Mouse (Mus musculus): ENCODE measurements around the gene Wdr18. TPM values are rescaled to one million over a fixed set of nuclear protein-coding genes. Genes with fewer than 3 reads are reported as not detected.

The Wdr18 gene
- total and polyA plus RNA-seq, 3 experiments: 29.4 to 66.1 (median 31.5) TPM

DNA sequence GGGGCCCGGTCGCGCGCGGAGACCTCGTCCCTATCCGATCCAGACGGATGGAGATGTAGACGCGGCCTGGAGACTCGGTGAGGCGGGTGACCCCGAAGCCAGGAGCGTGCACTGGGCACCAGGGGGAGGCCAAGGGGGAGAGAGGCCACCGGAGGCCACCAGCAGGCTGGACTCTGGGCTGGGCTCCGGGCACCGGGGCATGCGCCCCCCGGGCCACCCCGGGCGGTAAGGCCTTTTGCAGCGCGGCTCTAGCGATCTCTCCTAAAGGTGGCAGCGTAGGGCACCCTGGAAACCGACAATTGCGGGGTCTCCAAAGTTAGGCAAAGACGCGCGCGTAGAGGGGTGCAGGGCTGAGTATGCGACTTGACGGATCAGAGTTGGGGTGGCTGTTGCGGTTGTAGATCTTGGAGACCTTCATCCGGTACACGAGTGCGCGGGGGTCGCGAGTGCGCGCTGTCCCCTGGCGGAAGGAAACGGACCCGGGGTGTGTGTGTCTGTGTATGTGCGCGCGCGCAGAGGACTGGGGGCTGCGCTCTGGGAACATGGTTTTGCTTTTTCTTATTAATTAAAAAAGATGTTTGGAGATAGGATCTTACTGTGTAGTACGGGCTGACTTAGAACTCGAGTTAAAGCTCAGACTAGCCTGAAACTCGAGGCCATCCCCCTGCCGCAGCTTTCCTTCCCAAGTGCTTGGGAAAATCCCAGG, 32.5 kb upstream of the Wdr18 start:
- DNase-seq: no peak

DNA sequence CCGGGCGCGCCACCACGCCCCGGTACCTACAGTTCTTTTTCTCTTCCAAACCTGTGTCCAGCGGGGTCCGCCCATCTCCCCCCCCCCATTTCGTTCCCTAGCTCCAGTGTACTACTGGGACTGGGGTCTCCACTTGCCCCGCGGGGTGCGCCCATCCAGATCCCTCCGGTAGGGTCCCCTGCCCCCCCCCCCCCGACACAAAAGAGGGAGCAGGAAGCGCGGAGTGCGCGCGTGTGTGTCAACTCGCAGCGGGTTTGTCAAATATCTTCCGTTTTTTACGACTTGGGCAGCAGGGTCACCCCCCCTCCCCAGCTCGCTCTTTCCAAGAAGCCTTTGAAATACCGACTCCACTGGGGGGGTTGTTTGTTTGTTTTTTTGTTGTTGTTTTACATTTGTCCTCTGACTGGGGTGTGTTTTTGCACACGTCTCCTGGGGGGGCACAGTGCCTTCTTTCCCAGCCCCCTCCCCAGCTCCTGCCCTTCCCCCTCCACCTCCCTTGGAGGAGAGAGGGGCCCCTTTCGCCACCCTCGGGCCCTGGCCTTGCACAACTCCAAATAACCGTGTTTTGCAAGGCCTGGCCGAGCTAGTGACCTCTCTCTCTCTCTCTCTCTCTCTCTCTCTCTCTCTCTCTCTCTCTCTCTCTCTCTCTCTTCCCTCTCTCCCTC, 31.8 kb upstream of the Wdr18 start:
- peak; percentile 78 for DNase-seq

DNA sequence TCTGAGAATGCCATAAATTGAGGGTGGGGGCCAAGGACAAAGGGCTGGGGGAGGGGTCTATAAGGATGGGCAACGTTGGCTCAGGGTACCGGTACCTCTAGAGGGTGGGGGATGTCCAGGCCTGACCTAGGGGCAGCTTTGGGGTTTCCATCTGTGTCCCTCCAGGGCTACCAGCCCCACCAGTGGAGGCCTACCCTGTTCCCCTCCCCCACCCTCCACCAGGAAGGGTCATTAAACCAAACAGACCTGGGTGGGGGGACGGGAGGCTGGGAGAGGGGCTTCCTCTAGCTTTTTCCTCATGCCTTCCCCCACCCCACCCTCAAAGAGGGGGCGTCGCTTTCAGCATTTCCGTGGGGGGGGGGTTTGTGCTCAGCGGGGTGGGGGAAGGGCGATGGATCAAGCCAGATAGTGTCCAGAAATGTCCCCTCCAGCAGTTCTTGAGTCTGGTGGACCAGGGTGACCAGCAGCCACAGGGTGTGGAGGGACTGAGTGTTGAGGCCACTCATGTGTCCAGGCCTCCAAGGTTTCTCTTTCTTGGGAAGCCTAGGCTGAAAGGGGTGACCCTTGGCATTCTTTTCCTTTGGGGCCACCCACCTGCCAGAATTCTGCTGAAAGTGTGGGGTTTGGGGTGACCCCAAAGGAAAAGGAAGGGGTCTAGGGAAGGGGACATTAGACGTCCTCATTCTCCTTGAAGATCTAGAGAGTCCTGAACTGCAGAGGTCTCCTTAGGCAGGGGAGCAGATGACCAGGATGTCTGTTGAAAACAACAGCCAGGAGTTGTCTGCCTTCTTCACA, 30.8 kb upstream of the Wdr18 start:
- no peak for DNase-seq

DNA sequence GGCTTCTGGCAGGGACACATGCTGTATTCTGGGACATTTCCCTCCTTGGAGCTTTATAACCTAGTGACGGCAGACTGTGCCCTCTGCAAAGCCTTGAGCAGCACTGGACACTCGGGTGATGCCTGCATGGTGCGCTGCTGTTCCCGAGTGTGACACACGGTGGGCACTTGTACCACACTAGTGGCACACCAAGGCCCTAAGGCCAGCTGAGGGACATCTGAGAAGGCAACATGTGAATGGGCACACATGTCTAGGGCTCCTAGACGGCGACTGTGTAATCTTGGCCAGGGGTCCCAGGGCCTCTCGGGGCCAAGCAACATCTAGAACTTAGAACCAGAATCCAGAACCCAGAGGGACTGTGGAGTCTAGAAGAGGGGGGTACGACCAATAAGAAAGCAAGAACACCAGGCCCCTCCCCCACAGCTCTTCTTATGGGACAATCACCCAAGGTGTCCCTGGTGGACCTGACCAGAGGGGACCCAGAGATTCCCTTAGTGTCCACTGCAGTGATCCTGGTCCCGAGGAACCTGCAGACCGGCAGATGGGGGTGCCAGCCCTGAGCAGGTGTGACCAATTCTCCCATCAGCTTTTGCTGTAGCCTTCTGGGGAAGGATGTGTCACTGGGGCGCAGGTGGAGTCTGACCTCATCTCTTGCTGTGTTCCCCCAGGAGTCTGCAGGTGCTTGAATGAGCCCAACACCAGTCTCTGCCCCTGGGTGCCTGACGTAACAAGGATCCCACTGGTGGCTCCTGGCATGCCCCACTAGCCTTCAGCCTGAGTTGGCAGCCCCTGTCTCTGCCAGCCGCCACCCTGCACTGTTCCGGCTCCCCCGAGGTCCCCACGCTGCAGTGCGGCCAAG, 29.8 kb upstream of the Wdr18 start:
- DNase-seq: no peak

DNA sequence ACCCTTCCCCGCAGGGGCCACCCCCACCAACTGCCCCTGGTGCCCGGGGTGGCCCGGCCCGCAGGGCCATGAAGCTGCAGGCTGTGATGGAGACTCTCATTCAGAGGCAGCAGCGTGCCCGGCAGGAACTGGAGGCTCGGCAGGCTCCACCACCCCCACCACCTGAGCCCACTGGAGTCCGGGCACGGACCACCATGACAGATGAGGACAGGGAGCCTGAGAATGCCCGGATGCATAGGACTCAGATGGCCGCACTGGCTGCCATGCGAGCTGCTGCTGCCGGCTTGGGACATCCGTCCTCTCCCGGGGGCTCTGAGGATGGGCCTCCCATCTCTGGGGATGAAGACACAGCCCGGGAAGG, 29.1 kb upstream of the Wdr18 start:
- DNase-seq: no peak

DNA sequence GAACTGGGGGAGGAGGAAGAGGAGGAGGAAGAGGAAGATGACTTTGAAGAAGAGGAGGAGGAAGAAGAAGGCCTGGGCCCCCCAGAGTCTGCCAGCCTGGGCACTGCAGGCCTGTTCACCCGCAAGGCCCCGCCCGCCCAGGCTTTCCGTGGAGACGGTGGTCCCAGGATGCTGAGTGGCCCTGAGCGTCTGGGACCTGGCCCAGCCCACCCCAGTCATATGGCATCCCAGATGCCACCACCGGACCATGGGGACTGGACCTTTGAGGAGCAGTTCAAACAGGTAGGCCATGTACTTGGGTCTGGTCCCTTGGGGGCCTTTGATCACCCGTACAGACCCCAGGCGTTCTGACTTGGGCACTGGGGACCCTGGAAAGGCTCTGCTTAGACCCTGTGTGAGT, 28.2 kb upstream of the Wdr18 start:
- no peak for DNase-seq

DNA sequence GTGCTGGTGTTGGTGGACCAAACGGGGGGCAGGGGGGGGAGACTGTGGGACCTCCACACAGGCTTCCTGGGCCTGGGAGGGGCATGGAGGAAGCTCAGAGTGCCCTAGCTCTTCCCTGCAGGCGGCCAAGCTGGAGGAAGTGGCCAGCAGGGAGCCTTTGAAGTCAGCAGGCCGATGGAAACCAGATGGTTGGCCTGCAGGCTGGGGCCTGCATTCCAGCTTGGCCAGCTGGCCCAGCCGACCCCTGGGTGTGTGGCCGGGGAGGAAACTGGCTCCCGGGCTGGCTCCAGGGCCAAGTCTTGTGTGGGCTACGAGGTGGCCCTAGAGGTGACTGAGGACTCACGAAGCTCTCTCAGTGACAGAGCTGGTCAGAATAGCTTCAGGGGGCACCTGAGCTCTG, 27.2 kb upstream of the Wdr18 start:
- DNase-seq: peak; percentile 54

DNA sequence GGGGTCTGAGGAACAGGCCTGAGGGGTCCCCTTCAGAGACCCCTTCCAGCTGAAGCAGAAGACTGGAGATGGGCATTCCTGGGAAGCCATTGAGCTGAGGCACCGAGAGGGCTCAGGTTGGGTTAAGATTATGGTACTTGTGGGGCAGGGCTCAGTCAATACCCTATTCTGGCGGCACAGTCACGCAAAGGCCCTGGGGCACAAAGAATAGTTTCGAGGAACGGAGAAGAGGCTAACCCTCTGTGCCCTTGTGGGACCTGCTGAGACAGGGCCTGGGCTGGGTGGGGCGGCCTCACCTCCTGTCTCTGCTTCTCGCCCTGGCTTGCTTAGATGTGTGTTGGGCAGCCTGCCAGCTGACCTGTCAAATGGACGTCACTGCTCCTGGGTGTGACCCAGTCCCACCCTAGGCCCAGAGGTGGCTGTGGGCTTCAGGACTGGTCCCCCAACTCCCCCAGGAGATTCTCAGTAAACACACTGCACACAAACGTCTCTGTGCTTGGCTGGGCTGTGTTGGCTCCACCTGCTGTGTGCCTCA, 26.7 kb upstream of the Wdr18 start:
- DNase-seq: no peak

DNA sequence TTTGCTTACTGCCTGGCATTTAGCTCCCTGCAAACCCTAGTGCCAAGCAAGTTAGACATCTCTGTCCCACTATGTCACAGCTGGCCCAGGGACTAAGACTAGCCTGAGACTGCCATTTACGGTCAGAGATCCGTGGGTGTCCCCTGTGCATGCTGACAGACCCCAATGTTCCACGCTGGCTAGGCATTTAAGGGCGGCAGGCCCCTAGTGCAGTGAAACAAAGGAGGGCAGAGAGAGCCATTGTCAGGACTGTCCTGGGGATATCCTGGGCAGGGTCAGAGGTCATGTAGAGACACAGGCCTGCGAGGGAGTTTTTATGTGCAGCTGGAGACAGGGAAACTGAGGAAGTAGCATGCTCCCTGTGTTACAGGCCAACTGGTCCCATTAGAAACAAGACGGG, 26.1 kb upstream of the Wdr18 start:
- DNase-seq: no peak

DNA sequence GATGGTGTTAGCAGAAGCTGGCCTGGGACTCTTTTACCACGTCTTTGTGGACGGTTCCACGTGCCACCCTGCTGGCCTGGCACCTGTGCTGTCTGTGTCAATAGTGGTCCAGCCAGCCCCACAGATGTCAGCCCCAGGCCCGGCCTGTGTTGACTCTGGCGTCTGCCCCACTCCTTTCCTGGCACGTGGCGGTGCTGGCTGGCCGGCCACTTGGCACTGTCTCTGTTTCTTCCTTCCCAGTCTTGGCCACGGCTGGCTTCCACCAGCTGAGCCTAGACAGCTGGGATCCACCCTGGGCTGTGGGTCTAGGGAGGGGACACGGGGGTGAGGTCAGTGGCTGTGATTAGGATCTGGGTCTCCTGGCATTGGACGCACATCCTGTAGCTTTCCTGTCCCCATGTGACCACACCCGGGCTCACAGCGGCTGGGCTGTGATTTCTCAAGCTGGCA, 25.7 kb upstream of the Wdr18 start:
- DNase-seq: peak; percentile 89

DNA sequence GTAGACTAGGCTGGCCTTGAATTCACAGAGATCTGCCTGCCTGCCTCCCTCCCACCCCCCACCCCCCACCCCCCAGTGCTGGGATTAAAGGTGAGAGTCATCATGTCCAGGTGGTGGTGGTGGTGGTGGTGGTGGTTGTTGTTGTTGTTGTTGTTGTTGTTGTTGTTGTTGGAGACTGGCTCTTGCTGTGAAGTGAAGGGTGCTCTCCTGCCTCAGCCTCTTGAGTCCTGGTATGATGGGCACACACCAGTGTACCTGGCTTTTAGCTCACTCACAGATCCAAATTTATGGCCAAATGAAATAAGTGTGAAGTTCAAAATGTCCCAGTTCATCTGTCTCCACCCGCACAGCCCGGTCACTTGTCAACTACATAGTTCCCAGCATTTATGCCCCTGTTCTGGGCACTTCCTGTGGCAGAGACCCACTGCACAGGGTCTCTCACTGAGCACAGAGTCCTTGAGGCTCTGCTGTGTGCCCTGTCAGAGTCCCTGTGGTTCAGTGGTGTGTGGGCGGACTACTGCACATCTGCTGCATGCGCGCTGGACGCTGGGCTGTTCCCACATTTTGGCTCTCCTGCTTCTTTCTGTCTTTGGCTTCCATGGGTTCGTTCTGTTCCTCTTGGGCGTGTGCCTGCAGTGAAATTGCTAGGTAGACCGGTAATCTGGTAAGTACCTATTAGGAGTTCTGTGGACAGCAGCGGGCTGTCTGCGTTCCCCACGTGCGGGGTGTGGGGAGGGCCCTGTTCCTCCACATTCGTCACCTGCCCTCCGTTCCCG, 25.0 kb upstream of the Wdr18 start:
- DNase-seq: no peak

DNA sequence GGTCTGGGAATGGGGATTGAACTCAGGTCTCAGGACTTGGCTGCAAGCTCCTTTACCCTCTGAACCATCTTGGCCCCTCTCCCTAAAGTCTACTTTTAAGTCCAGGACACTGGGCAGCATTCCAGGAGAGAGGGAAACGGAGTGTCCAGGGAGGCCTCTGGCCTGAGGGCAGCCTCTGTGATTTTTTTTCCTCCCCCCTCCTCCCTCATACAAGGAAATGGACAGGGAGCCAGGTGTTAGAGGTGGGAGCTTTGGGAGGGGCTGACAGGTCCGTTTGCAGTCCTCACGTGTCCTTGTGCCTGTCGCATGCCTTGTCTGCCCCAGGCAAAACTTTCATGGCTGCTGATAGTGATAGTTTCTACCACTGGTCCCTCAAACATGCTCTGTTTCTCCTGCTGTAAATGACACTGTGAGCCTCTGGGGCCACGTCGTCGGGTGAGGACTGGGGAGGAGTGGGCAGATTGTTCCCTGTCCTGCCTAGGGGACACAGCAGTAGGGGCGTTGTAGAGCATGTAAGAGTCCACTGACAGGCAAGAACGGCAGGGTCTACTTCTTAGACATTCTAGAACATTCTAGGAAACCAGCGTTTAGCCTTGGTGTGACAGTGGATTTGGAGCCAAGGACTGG, 23.6 kb upstream of the Wdr18 start:
- peak; percentile 49 for DNase-seq

DNA sequence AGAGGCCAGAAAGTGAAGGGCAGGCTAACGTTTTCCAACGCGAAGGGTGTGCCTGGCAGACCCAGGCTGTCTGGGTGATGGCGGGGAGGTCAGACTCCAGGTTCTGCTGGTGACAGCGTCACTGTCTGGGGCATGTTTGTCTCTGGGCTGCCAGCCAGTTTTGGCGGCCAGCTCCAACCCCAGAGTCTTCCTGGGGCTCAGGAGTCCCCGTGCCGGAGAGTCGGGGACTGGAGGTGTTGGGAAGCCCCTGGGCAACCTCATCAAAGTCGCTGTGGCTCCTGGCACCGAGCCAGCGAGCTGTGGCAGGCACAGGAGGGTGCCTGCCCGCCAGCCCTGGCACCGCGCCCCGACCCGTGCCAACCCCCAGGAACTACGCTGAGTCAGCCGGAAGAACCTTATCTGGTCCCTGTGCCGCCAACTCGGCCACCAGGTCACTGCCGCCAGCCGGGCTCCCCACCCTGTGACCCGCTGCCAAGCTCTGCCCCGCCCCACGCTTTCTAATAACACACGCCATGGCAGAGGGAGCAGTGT, 23.0 kb upstream of the Wdr18 start:
- DNase-seq: peak; percentile 95

DNA sequence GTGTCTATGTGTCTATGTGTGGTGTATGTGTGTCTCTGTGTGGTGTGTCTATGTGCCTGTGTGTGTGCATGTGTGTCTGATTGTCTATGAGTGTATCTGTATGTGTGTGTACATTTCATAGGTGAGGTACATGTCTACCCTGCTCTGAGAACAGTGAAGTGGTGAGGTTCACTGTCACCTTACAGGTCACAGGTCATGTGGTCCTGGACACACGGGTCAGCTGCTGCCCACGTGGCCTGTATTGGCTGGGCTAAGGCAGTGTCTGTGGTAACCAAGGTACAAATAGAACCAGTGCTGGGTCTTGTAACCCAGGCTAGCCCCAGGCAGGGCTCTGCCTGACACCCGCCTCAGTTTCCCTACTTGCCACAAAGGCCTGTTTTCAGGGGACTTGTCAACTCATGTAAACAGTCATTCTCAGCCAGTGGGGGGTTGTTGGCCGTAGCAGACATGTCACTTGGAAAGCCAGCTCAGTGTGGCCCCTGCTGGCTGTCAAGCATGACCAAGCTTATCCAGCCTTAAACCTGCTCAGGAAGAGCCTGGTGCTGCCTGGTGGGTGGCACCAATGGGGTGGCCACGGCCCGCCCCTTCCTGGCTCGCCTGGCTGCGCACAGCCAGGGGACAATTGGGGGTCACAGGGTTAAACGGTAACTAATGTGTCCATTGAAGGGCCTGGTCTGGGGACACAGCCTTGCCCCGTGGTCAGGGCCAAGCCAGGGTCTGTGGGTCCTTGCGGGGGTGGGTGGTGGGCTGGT, 22.0 kb upstream of the Wdr18 start:
- no peak for DNase-seq

DNA sequence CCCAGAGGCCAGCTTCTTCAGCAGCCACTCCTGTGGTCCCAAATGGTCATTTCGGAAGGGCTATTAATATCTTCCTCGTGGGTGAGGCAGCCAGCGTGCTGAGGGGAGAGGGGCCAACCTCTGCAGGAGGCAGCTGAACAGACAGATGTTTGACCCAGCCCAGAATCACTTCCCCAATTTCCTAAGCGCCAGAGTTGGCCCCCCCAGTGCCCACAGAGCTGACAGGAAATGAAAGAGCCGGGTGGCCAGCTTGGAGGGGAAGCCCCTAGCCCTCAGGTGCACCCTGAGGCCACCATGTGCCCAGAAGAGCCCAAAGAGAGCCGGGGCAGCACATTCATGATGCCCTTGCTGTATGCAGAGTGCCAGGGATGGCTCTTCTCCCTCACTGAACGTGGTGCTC, 19.2 kb upstream of the Wdr18 start:
- DNase-seq: no peak

DNA sequence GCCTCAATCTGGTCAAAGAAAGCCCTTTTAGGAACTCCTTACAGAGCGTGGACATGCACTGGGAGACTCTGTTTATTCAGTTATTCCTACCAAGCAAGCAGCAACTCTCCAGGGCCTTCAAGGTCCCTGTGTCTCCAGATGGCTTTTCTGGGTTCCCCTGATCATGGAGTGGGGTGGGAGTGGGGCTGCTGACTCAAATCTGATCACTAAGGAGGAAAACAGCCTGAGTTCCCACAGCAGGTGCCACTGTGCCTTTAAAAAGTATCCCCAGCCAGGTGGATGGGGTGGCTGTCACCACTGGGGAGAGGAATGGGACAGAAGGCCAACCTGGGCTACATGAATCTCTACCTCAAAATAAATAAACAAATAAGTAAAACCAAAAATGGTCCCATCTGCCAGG, 17.0 kb upstream of the Wdr18 start:
- no peak for DNase-seq

DNA sequence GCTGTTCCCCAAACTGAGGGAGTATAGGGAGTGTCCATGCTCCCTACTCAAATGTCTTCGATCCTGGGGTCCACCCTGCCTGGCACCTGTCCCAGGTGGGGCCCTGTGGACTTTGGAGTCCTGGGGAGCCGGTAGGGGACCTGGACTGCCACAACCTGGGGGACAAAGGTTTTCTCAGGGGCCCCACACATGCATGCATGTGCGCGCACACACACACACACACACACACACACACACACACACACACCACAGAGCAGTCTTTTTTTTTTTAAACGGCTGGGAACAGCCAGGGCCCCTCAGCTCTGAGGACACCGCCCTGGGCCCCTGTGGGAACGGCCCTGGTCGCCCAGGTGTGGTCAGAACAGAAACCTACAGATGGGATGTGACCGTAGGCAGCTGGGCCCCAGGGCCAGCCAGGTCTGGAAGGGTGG, 16.5 kb upstream of the Wdr18 start:
- no peak for DNase-seq

DNA sequence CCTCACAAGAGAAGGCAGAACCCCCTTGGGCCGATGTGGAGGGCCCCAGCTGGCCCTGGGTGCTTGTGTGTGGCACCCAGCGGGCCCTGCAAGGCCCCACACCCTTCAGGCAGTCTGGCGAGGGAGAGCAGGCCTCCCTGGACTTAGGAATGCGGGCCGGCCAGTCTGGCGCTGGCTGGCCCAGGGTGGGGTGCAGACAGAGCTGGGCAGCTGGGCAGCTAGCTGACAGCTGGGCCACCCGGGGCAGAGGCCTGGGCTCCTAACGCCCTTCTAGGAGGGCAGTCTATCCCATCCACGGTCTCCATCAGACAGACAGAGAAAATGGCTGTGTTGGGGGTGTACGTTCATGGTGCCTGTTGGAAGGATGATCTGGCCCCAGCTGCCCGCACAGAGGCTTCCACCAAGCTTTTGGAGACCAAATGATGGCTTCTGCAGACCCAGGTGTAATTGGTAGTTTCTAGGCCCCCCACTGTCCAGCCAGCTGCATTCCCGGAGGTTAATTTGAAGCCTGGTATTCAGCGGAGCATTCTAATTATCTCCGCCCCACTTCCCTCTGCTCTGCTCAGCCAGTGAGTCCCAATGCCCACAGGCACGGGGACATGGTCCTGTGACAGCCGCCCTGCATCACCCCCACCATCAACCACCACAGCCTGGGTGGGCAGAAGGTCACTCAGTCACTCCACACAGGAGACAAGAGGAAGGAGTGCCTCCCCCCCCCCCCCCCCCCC, 14.3 kb upstream of the Wdr18 start:
- DNase-seq: no peak
